Mouse (Mus musculus) stomach, embryonic 14.5 days (tissue): ENCODE measurements around the gene Thbs1. TPM values are rescaled to one million over a fixed set of nuclear protein-coding genes. Genes with fewer than 3 reads are reported as not detected.

Experiments used
- ATAC-seq: fragments of 200-750 bp; cut with Nextera tagmentation; 2 replicates; pipeline ENCODE4 v1.8.0; 2017; ENCODE audit warnings: low read depth, moderate TSS enrichment; ENCODE audit not compliant: insufficient number of reproducible peaks, insufficient read depth, low FRiP score
- H3K27ac ChIP-seq: fragments of 300-500 bp; sonication (generic); 2 replicates; pipeline ENCODE4 v1.5.1; 2014; ENCODE audit warnings: mild to moderate bottlenecking, low read length, moderate library complexity, mixed read lengths
- H3K27me3 ChIP-seq: fragments of 300-500 bp; sonication (generic); 2 replicates; pipeline ENCODE4 v1.6.1; 2014; ENCODE audit warnings: low read length, control low read depth, mixed read lengths; ENCODE audit not compliant: control insufficient read depth, insufficient read depth
- H3K36me3 ChIP-seq: fragments of 300-500 bp; sonication (generic); 2 replicates; pipeline ENCODE4 v1.6.1; 2014; ENCODE audit warnings: mild to moderate bottlenecking, control low read depth, low read length, moderate library complexity, mixed read lengths; ENCODE audit not compliant: control insufficient read depth, insufficient read depth
- H3K4me1 ChIP-seq: fragments of 300-500 bp; sonication (generic); 2 replicates; pipeline ENCODE4 v1.6.1; 2014; ENCODE audit warnings: low read length, control low read depth, mixed read lengths; ENCODE audit not compliant: control insufficient read depth, insufficient read depth
- H3K4me2 ChIP-seq: fragments of 300-500 bp; sonication (generic); replicated peaks from 2 replicates; pipeline ENCODE4 v1.6.1; 2014; ENCODE audit warnings: low read depth, low read length, control low read depth
- H3K4me3 ChIP-seq: fragments of 300-500 bp; sonication (generic); 2 replicates; pipeline ENCODE4 v1.5.1; 2014; ENCODE audit warnings: low read depth, low read length, control low read depth
- H3K9ac ChIP-seq: fragments of 300-500 bp; sonication (generic); replicated peaks from 2 replicates; pipeline ENCODE4 v1.6.1; 2014; ENCODE audit warnings: low read depth, mild to moderate bottlenecking, control low read depth, low read length, moderate library complexity, mixed read lengths
- H3K9me3 ChIP-seq: fragments of 300-500 bp; sonication (generic); 2 replicates; pipeline ENCODE4 v1.6.1; 2016; ENCODE audit warnings: low read depth, low read length, control low read depth; ENCODE audit not compliant: control insufficient read depth
- WGBS: fragments of 180-500 bp; shearing (Covaris S2); extraction: QIAGEN DNeasy Blood & Tissue Kit; methylation state at CpG from one replicate; pipeline ENCODE4 v1.1.7; 2014; 5-methylcytosine and 5-hydroxymethylcytosine counted together
- polyA plus RNA-seq: library from polyadenylated mRNA; unstranded; fragments of >200 nt; fragmentation: Nextera tagmentation; extraction: Ambion mirVana; gene quantifications from 2 replicates; pipeline ENCODE4 v1.2.1, GENCODE M21; 2014

The Thbs1 gene
- polyA plus RNA-seq, 1 experiment from 2014 or later: 63.4 TPM

- H3K4me3 ChIP-seq: no peak overlapping the region
- whole genome bisulfite sequencing: 72% methylated on average over 7 of the region's 7 CpGs
- no peak overlapping the region for H3K27ac ChIP-seq
- no peaks in the 10 kb centered on the region for H3K27me3 ChIP-seq
- H3K4me1 ChIP-seq: 0 out of 2 replicates have a peak, but pooled peaks cover 3% of the 10 kb centered on the region
- no peak for ATAC-seq
- no peaks in the 10 kb centered on the region for H3K9me3 ChIP-seq
- H3K9ac ChIP-seq: no peak overlapping the region
- H3K4me2 ChIP-seq: no peak overlapping the region
- H3K36me3 ChIP-seq: peaks cover 62% of the 10 kb centered on the region
Measured at GRCm38 (mm10) chr2:118124437-118124836, 12.8 kb downstream of the Thbs1 start.

DNA sequence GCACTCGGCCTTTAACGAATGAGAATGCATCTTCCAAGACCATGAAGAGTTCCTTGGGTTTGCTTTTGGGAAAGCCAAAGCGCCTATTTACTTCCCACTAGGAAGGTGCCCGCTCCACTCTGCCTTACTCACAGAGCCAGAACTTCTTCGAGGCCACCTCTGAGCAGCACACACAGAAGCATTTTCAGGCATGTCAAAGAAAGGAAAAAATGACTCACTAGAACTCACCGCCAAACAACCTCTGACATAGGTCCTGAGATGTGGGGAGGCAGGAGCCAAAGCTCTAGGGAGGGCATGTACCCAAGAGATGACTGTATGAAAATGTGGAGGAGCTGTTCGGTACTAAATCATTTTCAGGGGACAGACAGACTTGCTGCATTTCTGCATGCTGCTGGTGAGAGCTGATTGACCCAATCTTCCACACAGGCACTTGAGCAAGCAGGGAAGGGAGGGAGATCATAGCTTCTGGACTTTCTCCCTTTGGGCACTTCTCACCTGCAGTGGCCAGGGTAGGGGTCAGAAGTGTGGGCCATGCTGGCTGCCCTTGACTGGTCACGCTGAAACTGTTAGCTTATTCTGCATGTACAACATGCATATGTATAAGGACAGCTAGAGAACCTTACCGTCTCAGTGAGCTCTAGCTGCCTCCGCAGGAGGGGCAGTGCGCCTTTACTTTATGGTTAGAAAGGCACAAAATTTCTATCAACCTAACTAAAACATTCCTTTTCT is 13.7 kb downstream of the Thbs1 start:
- Histone ChIP-seq H3K27ac (no peak overlapping the region), H3K36me3 (peaks cover 53% of the 10 kb centered on the region), H3K27me3 (no peaks in the 10 kb centered on the region), H3K4me2 (no peak overlapping the region), H3K4me3 (no peak overlapping the region), H3K4me1 (0 out of 2 replicates have a peak, but pooled peaks cover 3% of the 10 kb centered on the region), H3K9me3 (no peaks in the 10 kb centered on the region), H3K9ac (no peak overlapping the region)
- WGBS: 71% methylated on average over 11 of the region's 11 CpGs
- ATAC-seq: no peak

- Histone ChIP-seq H3K27me3 (no peaks in the 10 kb centered on the region), H3K4me1 (0 out of 2 replicates have a peak, but pooled peaks cover 3% of the 10 kb centered on the region), H3K36me3 (peaks cover 47% of the 10 kb centered on the region), H3K9me3 (no peaks in the 10 kb centered on the region), H3K4me2 (no peak overlapping the region), H3K27ac (no peak overlapping the region), H3K4me3 (no peak overlapping the region), H3K9ac (no peak overlapping the region)
- no peak for ATAC-seq
- WGBS: 55% methylated on average over 7 of the region's 7 CpGs
Measured at GRCm38 (mm10) chr2:118125943-118126470, 14.3 kb downstream of the Thbs1 start.

DNA sequence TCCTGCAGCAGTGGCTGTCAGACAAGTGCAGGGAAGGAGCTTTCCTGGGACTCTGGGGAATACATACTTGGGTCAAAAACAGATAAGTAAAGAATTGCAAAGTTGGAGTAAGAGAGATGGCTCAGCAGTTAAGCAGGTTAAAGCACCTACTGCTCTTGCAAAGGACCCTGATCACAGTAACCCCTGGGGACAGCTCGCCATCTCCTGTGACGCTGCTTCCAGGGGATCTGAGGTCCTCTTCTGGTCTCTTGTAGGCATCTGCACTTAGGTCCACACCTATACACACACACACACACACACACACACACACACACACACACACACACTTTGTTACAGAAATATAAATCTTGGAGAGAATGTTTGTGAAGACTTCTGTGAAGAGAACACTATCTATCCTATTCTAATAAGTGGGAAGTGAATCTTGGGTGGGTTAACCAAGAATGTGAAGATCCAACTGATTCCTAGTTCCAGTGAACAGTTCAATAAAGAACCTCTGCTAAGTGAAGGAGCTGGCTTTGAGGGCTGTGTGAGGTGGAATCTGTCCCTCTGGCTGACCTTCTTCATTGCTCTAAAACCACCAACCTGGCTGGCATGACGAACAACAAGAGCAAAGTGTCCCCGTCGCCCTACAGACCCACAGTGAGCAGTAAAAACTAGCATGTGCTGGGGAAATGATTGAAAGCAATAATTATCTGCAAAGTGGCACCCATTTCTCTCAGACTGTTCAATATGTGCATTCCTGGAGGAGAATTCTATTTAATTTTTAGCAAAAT is 16.0 kb downstream of the Thbs1 start:
- no peak overlapping the region for H3K4me3 ChIP-seq
- H3K4me2 ChIP-seq: no peak overlapping the region
- no peak for ATAC-seq
- H3K27ac ChIP-seq: no peak overlapping the region
- H3K27me3 ChIP-seq: no peaks in the 10 kb centered on the region
- 81% methylated on average over 5 of the region's 5 CpGs for WGBS
- H3K9me3 ChIP-seq: no peaks in the 10 kb centered on the region
- peaks cover 32% of the 10 kb centered on the region for H3K36me3 ChIP-seq
- no peak overlapping the region for H3K9ac ChIP-seq
- H3K4me1 ChIP-seq: 0 out of 2 replicates have a peak, but pooled peaks cover 3% of the 10 kb centered on the region

GRCm38 (mm10) chr2:118128313-118128712 is 16.6 kb downstream of the Thbs1 start:
- Histone ChIP-seq H3K4me2 (no peak overlapping the region), H3K27ac (no peak overlapping the region), H3K4me3 (no peak overlapping the region), H3K4me1 (0 out of 2 replicates have a peak, but pooled peaks cover 3% of the 10 kb centered on the region), H3K9me3 (no peaks in the 10 kb centered on the region), H3K36me3 (peaks cover 26% of the 10 kb centered on the region), H3K9ac (no peak overlapping the region), H3K27me3 (no peaks in the 10 kb centered on the region)
- no peak for ATAC-seq
- WGBS: 49% methylated on average over 3 of the region's 3 CpGs

DNA sequence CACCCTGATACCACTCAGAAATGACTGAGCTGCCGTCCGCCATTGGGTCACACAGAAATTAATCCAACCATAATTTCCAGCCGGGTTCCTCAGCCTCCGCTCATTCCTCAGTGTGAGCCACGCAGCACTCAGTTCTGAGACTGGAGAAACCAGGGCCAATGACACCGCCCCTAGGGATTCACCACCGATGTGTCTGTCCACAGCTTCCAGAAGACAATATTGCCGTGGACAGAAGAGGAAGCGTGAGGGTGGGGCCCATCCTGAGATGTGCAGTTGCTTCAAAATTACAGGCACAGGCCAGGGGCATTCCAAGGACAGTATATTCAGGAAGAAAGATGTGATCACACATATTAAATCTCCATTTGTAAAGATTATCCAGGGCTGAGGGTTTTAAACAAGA is 25.4 kb downstream of the Thbs1 start:
- Histone ChIP-seq H3K27me3 (no peaks in the 10 kb centered on the region), H3K4me1 (no peaks in the 10 kb centered on the region), H3K4me2 (no peak overlapping the region), H3K4me3 (no peak overlapping the region), H3K9ac (no peak overlapping the region), H3K9me3 (no peaks in the 10 kb centered on the region), H3K36me3 (no peaks in the 10 kb centered on the region), H3K27ac (no peak overlapping the region)
- no peak for ATAC-seq
- 83% methylated on average over 9 of the region's 9 CpGs for whole genome bisulfite sequencing

GRCm38 (mm10) chr2:118137776-118138175 is 26.1 kb downstream of the Thbs1 start:
- no peaks in the 10 kb centered on the region for H3K36me3 ChIP-seq
- H3K9ac ChIP-seq: no peak overlapping the region
- no peak overlapping the region for H3K27ac ChIP-seq
- no peaks in the 10 kb centered on the region for H3K27me3 ChIP-seq
- H3K4me1 ChIP-seq: no peaks in the 10 kb centered on the region
- no peaks in the 10 kb centered on the region for H3K9me3 ChIP-seq
- no peak for ATAC-seq
- 91% methylated on average over 2 of the region's 2 CpGs for WGBS
- H3K4me3 ChIP-seq: no peak overlapping the region
- no peak overlapping the region for H3K4me2 ChIP-seq

DNA sequence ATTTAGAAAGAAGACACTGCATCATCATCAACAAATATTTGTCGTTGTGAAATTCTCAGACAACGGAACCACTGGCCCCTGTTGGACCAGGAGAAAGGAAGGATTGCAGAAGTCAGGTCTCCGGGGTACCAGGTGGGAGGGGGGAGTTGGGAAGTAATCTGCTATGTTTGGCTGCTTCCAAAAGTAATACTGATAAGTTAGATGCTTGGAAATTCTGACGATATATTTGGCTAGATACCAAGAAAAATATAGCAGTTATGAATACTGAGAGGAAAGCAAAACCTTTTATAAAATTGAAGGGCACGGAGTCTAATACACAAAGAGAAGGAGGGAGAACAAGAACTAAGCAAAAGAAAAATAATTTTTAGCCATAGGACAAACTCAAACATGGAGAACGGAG is 27.6 kb downstream of the Thbs1 start:
- Histone ChIP-seq H3K9me3 (no peaks in the 10 kb centered on the region), H3K27ac (no peak overlapping the region), H3K4me2 (no peak overlapping the region), H3K4me3 (no peak overlapping the region), H3K9ac (no peak overlapping the region), H3K27me3 (no peaks in the 10 kb centered on the region), H3K4me1 (no peaks in the 10 kb centered on the region), H3K36me3 (no peaks in the 10 kb centered on the region)
- WGBS: 67% methylated on average over 6 of the region's 6 CpGs
- no peak for ATAC-seq
